Mouse (Mus musculus) CH12.LX (cell line): ENCODE measurements at regions not wholly inside any gene's neighbourhood (a gene's known extent, or its start where the extent isn't known, plus 50 kb on each side); places are given as distances from the start of the nearest gene placed in this dataset.

Experiments
- CHD1 ChIP-seq: IDR thresholded peaks from 2 replicates; pipeline ENCODE4 v1.6.1; 2012; ENCODE audit warnings: low read depth, low read length, improper control_type of control experiment, inconsistent platforms
- CTCF ChIP-seq, 2 experiments: IDR thresholded peaks in 1 of 2; conservative IDR thresholded peaks in 1 of 2; 2 replicates each; pipeline ENCODE4 v1.5.1; 2011 to 2012; ENCODE audit warnings: low read depth in 2 of 2, low read length in 2 of 2, improper control_type of control experiment in 1 of 2, inconsistent platforms in 1 of 2, mild to moderate bottlenecking in 1 of 2, moderate library complexity in 1 of 2
- HCFC1 ChIP-seq: IDR thresholded peaks from 2 replicates; pipeline ENCODE4 v1.6.1; 2012; ENCODE audit warnings: low read depth, mild to moderate bottlenecking, inconsistent platforms, low read length, improper control_type of control experiment
- JUN ChIP-seq: IDR thresholded peaks from 2 replicates; pipeline ENCODE4 v1.6.1; 2011; ENCODE audit warnings: low read depth, mild to moderate bottlenecking, low read length, improper control_type of control experiment, moderate library complexity; ENCODE audit not compliant: insufficient read depth
- JUND ChIP-seq: conservative IDR thresholded peaks from 2 replicates; pipeline ENCODE4 v1.6.1; 2011; ENCODE audit warnings: low read depth, low read length, improper control_type of control experiment
- MXI1 ChIP-seq: IDR thresholded peaks from 2 replicates; pipeline ENCODE4 v1.6.1; 2011; ENCODE audit warnings: mild to moderate bottlenecking, low read depth, low read length, improper control_type of control experiment
- POLR2A ChIP-seq: IDR thresholded peaks from 2 replicates; pipeline ENCODE4 v1.6.1; 2011; ENCODE audit warnings: low read depth, mild to moderate bottlenecking, improper control_type of control experiment, low read length
- ZC3H11A ChIP-seq: IDR thresholded peaks from 2 replicates; pipeline ENCODE4 v1.6.1; 2012; ENCODE audit warnings: low read depth, mild to moderate bottlenecking, inconsistent platforms, low read length, improper control_type of control experiment
- ZNF384 ChIP-seq: IDR thresholded peaks from 2 replicates; pipeline ENCODE4 v1.6.1; 2012; ENCODE audit warnings: low read depth, low read length, improper control_type of control experiment, inconsistent platforms

DNA sequence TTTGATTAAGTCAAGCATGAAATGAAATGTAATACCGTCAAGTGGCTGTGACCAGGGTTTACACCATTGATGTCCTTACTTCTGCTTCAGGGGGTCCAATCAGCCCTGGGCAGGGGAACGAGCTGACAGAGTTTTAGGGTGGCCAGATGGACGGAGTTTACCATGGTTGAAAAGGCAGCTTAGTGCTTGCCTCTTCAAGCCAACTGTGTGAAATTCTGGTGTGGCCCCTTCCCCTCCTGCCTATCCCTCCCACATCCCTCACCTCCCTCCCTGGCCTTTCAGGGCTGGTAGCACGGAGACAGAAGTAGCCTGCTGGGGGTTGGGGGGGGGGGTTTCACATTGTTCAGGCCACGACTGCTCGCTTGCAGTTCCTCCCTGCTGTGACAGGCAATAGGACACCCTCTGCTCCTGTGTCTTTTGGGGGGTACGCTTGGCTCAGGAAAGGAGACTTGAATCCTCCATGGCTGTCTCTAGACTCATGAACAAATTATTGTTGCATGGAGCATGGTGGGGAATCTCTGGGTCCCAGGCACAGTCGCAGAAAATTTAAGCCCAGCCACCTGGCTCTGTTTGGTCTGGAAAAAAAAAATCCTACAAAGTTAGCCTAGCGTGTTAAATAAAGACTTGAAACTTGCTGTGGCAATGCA is 262.4 kb upstream of the Irx3 start:
- no peak for TF ChIP-seq JUND
- no peak for TF ChIP-seq CHD1
- no peak for TF ChIP-seq CTCF (conservative IDR thresholded peaks at IDR 0.05 in 1 of 2, IDR thresholded peaks at IDR 0.05 in 1 of 2; ENCODE audit: low read depth in 2 of 2, low read length in 2 of 2)
- no peak for TF ChIP-seq ZC3H11A
- no peak for TF ChIP-seq POLR2A
- no peak for TF ChIP-seq HCFC1
- TF ChIP-seq ZNF384 = no peak
- no peak for TF ChIP-seq MXI1
- TF ChIP-seq JUN = no peak
